9 mouse cellular contexts compared by ENCODE assay signal in genomic region chr13:95638894-95639293, GRCm38 (mm10). TPM values are rescaled to one million over a fixed set of nuclear protein-coding genes. Genes with fewer than 3 reads are reported as not detected.
A peak's percentile ranks its signal among the peaks of the same experiment; 100 is the strongest.
DNase-seq lines count a peak whose midpoint lies in the region; ATAC-seq and TF ChIP-seq lines count a peak whose summit lies in the region.
"Had no signal": no experiment of that assay in that cellular context is flagged by ENCODE, and none has a peak within 500 bp of the region (broad histone marks: within the 10 kb centered on the region; RNA-seq: fewer than 3 reads in every experiment).

No protein-coding gene starts in this region.

- peak; percentile 85 for TF ChIP-seq EP300 in heart, postnatal 0 days (IDR thresholded peaks at IDR 0.05; ENCODE audit: low read depth)

- no peak overlapping the region for H3K4me3 ChIP-seq in midbrain, embryonic 13.5 days (replicated peaks)
- H3K4me3 ChIP-seq in midbrain, postnatal 0 days (ENCODE audit: low read depth, low read length) = no peak overlapping the region
- no peak overlapping the region for H3K4me3 ChIP-seq in heart, postnatal 0 days (ENCODE audit: low read depth, low read length)
- no peak overlapping the region for H3K4me3 ChIP-seq in limb, embryonic 10.5 days
- no peak overlapping the region for H3K4me3 ChIP-seq in neural tube, embryonic 12.5 days

- DNase-seq in midbrain, postnatal 0 days (ENCODE audit: low spot score) = no peak
- peak; percentile 69 for DNase-seq in heart, postnatal 0 days (ENCODE audit: low spot score)
- no peak for DNase-seq in limb, embryonic 10.5 days (ENCODE audit: low spot score)
- DNase-seq in right cerebral cortex, adult 2 months (ENCODE audit: low spot score in 2 of 2) = no peak
- no peak for DNase-seq in gastrocnemius, adult 8-10 months (ENCODE audit: low spot score in 2 of 2)
- no peak for DNase-seq in layer of hippocampus, adult 11-12 months (ENCODE audit: low spot score)

- H3K4me1 ChIP-seq in midbrain, embryonic 13.5 days (replicated peaks) = peaks cover 11% of the 10 kb centered on the region
- H3K4me1 ChIP-seq in midbrain, postnatal 0 days (ENCODE audit: insufficient read depth, low read length) = no peaks in the 10 kb centered on the region
- peaks cover 22% of the 10 kb centered on the region for H3K4me1 ChIP-seq in heart, postnatal 0 days (ENCODE audit: control insufficient read depth, insufficient read depth)
- H3K4me1 ChIP-seq in limb, embryonic 10.5 days = peaks cover 41% of the 10 kb centered on the region
- H3K4me1 ChIP-seq in neural tube, embryonic 12.5 days = peaks cover 13% of the 10 kb centered on the region

- H3K27me3 ChIP-seq in midbrain, embryonic 13.5 days = no peaks in the 10 kb centered on the region
- no peaks in the 10 kb centered on the region for H3K27me3 ChIP-seq in midbrain, postnatal 0 days (ENCODE audit: insufficient read depth, low read length)
- H3K27me3 ChIP-seq in heart, postnatal 0 days (ENCODE audit: control insufficient read depth, insufficient read depth, low read length) = no peaks in the 10 kb centered on the region
- no peaks in the 10 kb centered on the region for H3K27me3 ChIP-seq in limb, embryonic 10.5 days (ENCODE audit: low read depth, poor library complexity, severe bottlenecking)
- H3K27me3 ChIP-seq in neural tube, embryonic 12.5 days (replicated peaks) = no peaks in the 10 kb centered on the region

- H3K9ac ChIP-seq in midbrain, embryonic 13.5 days (replicated peaks) = no peak overlapping the region
- H3K9ac ChIP-seq in midbrain, postnatal 0 days (replicated peaks; ENCODE audit: low read length, poor library complexity, severe bottlenecking) = no peak overlapping the region
- no peak overlapping the region for H3K9ac ChIP-seq in heart, postnatal 0 days (replicated peaks; ENCODE audit: low read depth, low read length)
- H3K9ac ChIP-seq in neural tube, embryonic 12.5 days = no peak overlapping the region

- H3K4me2 ChIP-seq in midbrain, embryonic 13.5 days (replicated peaks) = no peak overlapping the region
- no peak overlapping the region for H3K4me2 ChIP-seq in midbrain, postnatal 0 days (ENCODE audit: low read depth, low read length, poor library complexity, severe bottlenecking)
- no peak overlapping the region for H3K4me2 ChIP-seq in heart, postnatal 0 days (ENCODE audit: low read depth, low read length)
- H3K4me2 ChIP-seq in neural tube, embryonic 12.5 days (replicated peaks) = no peak overlapping the region

- ATAC-seq in midbrain, embryonic 13.5 days = 0 out of 2 replicates have a peak, but pooled peaks have one; percentile 25
- no peak for ATAC-seq in midbrain, postnatal 0 days (ENCODE audit: low FRiP score)
- peak; percentile 79 for ATAC-seq in heart, postnatal 0 days (ENCODE audit: insufficient read depth, low read depth)
- no peak for ATAC-seq in neural tube, embryonic 12.5 days (ENCODE audit: low FRiP score, low read depth)

- peak overlapping the region; percentile 40 for H3K27ac ChIP-seq in midbrain, embryonic 13.5 days
- no peak overlapping the region for H3K27ac ChIP-seq in midbrain, postnatal 0 days (ENCODE audit: low read depth, low read length)
- peak overlapping the region; percentile 83 for H3K27ac ChIP-seq in heart, postnatal 0 days (ENCODE audit: low read depth)
- H3K27ac ChIP-seq in limb, embryonic 10.5 days = peak overlapping the region; percentile 70
- peak overlapping the region; percentile 12; the same call in 1 of the 2 replicates for H3K27ac ChIP-seq in neural tube, embryonic 12.5 days

- no peaks in the 10 kb centered on the region for H3K9me3 ChIP-seq in midbrain, embryonic 13.5 days
- H3K9me3 ChIP-seq in midbrain, postnatal 0 days (ENCODE audit: low read length) = no peaks in the 10 kb centered on the region
- H3K9me3 ChIP-seq in heart, postnatal 0 days (replicated peaks; ENCODE audit: control insufficient read depth, low read length) = no peaks in the 10 kb centered on the region
- H3K9me3 ChIP-seq in limb, embryonic 10.5 days (replicated peaks) = no peaks in the 10 kb centered on the region
- no peaks in the 10 kb centered on the region for H3K9me3 ChIP-seq in neural tube, embryonic 12.5 days

- no peaks in the 10 kb centered on the region for H3K36me3 ChIP-seq in midbrain, embryonic 13.5 days
- no peaks in the 10 kb centered on the region for H3K36me3 ChIP-seq in midbrain, postnatal 0 days (ENCODE audit: insufficient read depth, low read length)
- H3K36me3 ChIP-seq in heart, postnatal 0 days (replicated peaks; ENCODE audit: control insufficient read depth, insufficient read depth, low read length) = no peaks in the 10 kb centered on the region
- H3K36me3 ChIP-seq in limb, embryonic 10.5 days = peaks cover 6% of the 10 kb centered on the region; the same call in 1 of the 2 replicates
- 0 out of 2 replicates have a peak, but pooled peaks cover 3% of the 10 kb centered on the region for H3K36me3 ChIP-seq in neural tube, embryonic 12.5 days

- no peak for TF ChIP-seq CTCF in midbrain, postnatal 0 days (IDR thresholded peaks at IDR 0.05)
- TF ChIP-seq CTCF in heart, postnatal 0 days (IDR thresholded peaks at IDR 0.05; ENCODE audit: low read depth) = no peak

- WGBS in midbrain, embryonic 13.5 days = 54% methylated on average over 5 of the region's 5 CpGs
- WGBS in midbrain, postnatal 0 days = 51% methylated on average over 5 of the region's 5 CpGs
- 6% methylated on average over 5 of the region's 5 CpGs for WGBS in heart, postnatal 0 days
- 11% methylated on average over 5 of the region's 5 CpGs for WGBS in limb, embryonic 10.5 days
- WGBS in neural tube, embryonic 12.5 days = 40% methylated on average over 5 of the region's 5 CpGs

RNA-seq across cellular contexts. Expression of gene F2r, which starts 20.6 kb away (rescaled TPM):
- polyA plus RNA-seq in midbrain, embryonic 13.5 days (2015; fragmentation: Nextera tagmentation; extraction: Ambion mirVana) = 86.0 and 88.2 TPM in 2 replicates
- total RNA-seq in midbrain, postnatal 0 days (2014; rRNA removed) = 36.3 and 48.3 TPM in 2 replicates
- polyA plus RNA-seq in midbrain, postnatal 0 days (2015; fragmentation: Nextera tagmentation; extraction: Ambion mirVana) = 27.3 and 28.8 TPM in 2 replicates
- 105 and 161 TPM in 2 replicates for total RNA-seq in heart, postnatal 0 days (2014; rRNA removed; ENCODE audit: low replicate concordance)
- polyA plus RNA-seq in heart, postnatal 0 days (2015; fragmentation: Nextera tagmentation; extraction: Ambion mirVana) = 62.1 and 63.9 TPM in 2 replicates
- polyA plus RNA-seq in limb, embryonic 10.5 days (2016; fragmentation: Nextera tagmentation; extraction: Ambion mirVana) = 141 and 143 TPM in 2 replicates
- polyA plus RNA-seq in neural tube, embryonic 12.5 days (2016; fragmentation: Nextera tagmentation; extraction: Ambion mirVana) = 109 and 118 TPM in 2 replicates
- total RNA-seq in gastrocnemius, adult 8-10 months (2022) = 1 to 10 TPM; 2.6 to 7.7 (median 3.5) TPM

RNA-seq across cellular contexts. Expression of gene F2rl2, which starts 57.8 kb away (rescaled TPM):
- 0.63 and 0.71 TPM in 2 replicates for polyA plus RNA-seq in midbrain, embryonic 13.5 days (2015; fragmentation: Nextera tagmentation; extraction: Ambion mirVana)
- total RNA-seq in midbrain, postnatal 0 days (2014; rRNA removed) = 0.38 and 0.49 TPM in 2 replicates
- polyA plus RNA-seq in midbrain, postnatal 0 days (2015; fragmentation: Nextera tagmentation; extraction: Ambion mirVana) = 0.34 and 0.68 TPM in 2 replicates
- total RNA-seq in heart, postnatal 0 days (2014; rRNA removed; ENCODE audit: low replicate concordance) = not detected in 2 replicates
- 0.05 and 0.18 TPM in 2 replicates for polyA plus RNA-seq in heart, postnatal 0 days (2015; fragmentation: Nextera tagmentation; extraction: Ambion mirVana)
- 1.1 and 1.4 TPM in 2 replicates for polyA plus RNA-seq in limb, embryonic 10.5 days (2016; fragmentation: Nextera tagmentation; extraction: Ambion mirVana)
- polyA plus RNA-seq in neural tube, embryonic 12.5 days (2016; fragmentation: Nextera tagmentation; extraction: Ambion mirVana) = 1.1 and 1.7 TPM in 2 replicates
- total RNA-seq in gastrocnemius, adult 8-10 months (2022) = not detected
- total RNA-seq: MEL had no signal

Comparison
In these comparisons a context has a peak if more than half of its experiments do, and no peak if none do; other contexts are left out.
1. ATAC-seq: peak in midbrain, embryonic 13.5 days (single experiment) and heart, postnatal 0 days (single experiment); none in midbrain, postnatal 0 days (single experiment) and neural tube, embryonic 12.5 days (single experiment).